Mouse (Mus musculus) thymus, postnatal 14 days (tissue): ENCODE measurements around the gene Dusp18.

Experiments
- DNase-seq: peaks from one replicate; pipeline ENCODE4 v3.0.0; 2021

Gene Dusp18

GRCm38 (mm10) chr11:3931511-3932211, 36.6 kb downstream of the Dusp18 start, which contains the start of gene Tcn2:
Gene Tcn2 (minus strand): TSS chr11:3932159.
- DNase-seq: peak; percentile 71

GRCm38 (mm10) chr11:3933756-3934285, 38.8 kb downstream of the Dusp18 start:
- DNase-seq: no peak

GRCm38 (mm10) chr11:3935135-3935534, 40.1 kb downstream of the Dusp18 start:
- no peak for DNase-seq

- DNase-seq: no peak
These were observed 41.3 kb downstream of the Dusp18 start for GRCm38 (mm10) chr11:3936318-3936717.

- no peak for DNase-seq
These were observed 42.4 kb downstream of the Dusp18 start for GRCm38 (mm10) chr11:3937321-3937874.

- no peak for DNase-seq
These were observed 46.3 kb downstream of the Dusp18 start for GRCm38 (mm10) chr11:3941371-3941770.

GRCm38 (mm10) chr11:3946386-3946785, 51.3 kb downstream of the Dusp18 start:
- DNase-seq: no peak
